Mouse (Mus musculus): ENCODE data around the gene Rnls. TPM values are rescaled to one million over a fixed set of nuclear protein-coding genes. Genes with fewer than 3 reads are reported as not detected.
A peak's percentile ranks its signal among the peaks of the same experiment; 100 is the strongest.

Gene Rnls
- total and polyA plus RNA-seq, 3 experiments: 1.7 to 3.7 (median 2.8) TPM

GRCm38 (mm10) chr19:33264224-33264993 is 127.7 kb downstream of the Rnls start:
- no peaks in the 10 kb centered on the region for H3K79me2 ChIP-seq (replicated peaks; ENCODE audit: control insufficient read depth, extremely low read depth, insufficient read depth, poor library complexity, severe bottlenecking)
- no peaks in the 10 kb centered on the region for H3K9me3 ChIP-seq (replicated peaks; ENCODE audit: low read length)
- no peak overlapping the region for H3K4me2 ChIP-seq (ENCODE audit: insufficient read depth, low read depth, poor library complexity, severe bottlenecking)
- no peak overlapping the region for H3K27ac ChIP-seq (ENCODE audit: insufficient read depth, low read depth)
- no peak overlapping the region for H3K9ac ChIP-seq (ENCODE audit: insufficient read depth, low read depth)
- H3K27me3 ChIP-seq (replicated peaks): no peaks in the 10 kb centered on the region
- dilution Hi-C loops (cut with MboI; ENCODE audit: extremely low pct_ligation_motif_present, extremely low pct_unique_long_range_greater_than_20kb, low sequenced_read_pairs): no loop called here
- H3K4me1 ChIP-seq (ENCODE audit: control insufficient read depth in 1 of 2, insufficient read depth in 2 of 2): peaks cover 4 to 20% of the 10 kb centered on the region in 2 experiments; a peak in 3 of 4 replicates
- in situ Hi-C loops (cut with MboI; ENCODE audit: low pct_ligation_motif_present, low pct_unique_long_range_greater_than_20kb, low sequenced_read_pairs): no loop called here
- no peak for TF ChIP-seq CHD2 (IDR thresholded peaks at IDR 0.05; ENCODE audit: low read length)
- no peak for TF ChIP-seq ZMIZ1 (IDR thresholded peaks at IDR 0.05; ENCODE audit: low read depth, low read length)
- no peak for TF ChIP-seq MAFK (IDR thresholded peaks at IDR 0.05; ENCODE audit: insufficient replicate concordance, low read length)
- no peak for TF ChIP-seq MXI1 (IDR thresholded peaks at IDR 0.05; ENCODE audit: low read depth, low read length)
- no peak for TF ChIP-seq PAX5 (IDR thresholded peaks at IDR 0.05; ENCODE audit: low read length)
- TF ChIP-seq KAT2A (IDR thresholded peaks at IDR 0.05; ENCODE audit: insufficient replicate concordance, low read length): no peak
- TF ChIP-seq MEF2A (IDR thresholded peaks at IDR 0.05; ENCODE audit: borderline replicate concordance, low read depth, low read length): no peak
- no peak for TF ChIP-seq SIN3A (IDR thresholded peaks at IDR 0.05; ENCODE audit: low read length)
- TF ChIP-seq GABPA (IDR thresholded peaks at IDR 0.05; ENCODE audit: insufficient replicate concordance, low read depth, low read length): no peak
- no peak for TF ChIP-seq EP300 (IDR thresholded peaks at IDR 0.05; ENCODE audit: low read length)
- TF ChIP-seq MYC (IDR thresholded peaks at IDR 0.05; ENCODE audit: low read depth, low read length): no peak
- TF ChIP-seq POLR2AphosphoS2 (IDR thresholded peaks at IDR 0.05; ENCODE audit: low read depth, low read length): no peak
- TF ChIP-seq ELF1 (IDR thresholded peaks at IDR 0.05; ENCODE audit: low read depth, low read length): no peak
- no peak for TF ChIP-seq HCFC1 (IDR thresholded peaks at IDR 0.05; ENCODE audit: low read depth, low read length)
- TF ChIP-seq TCF12 (IDR thresholded peaks at IDR 0.05; ENCODE audit: low read depth, low read length): no peak
- TF ChIP-seq ETS1 (conservative IDR thresholded peaks at IDR 0.05; ENCODE audit: low read depth, low read length): no peak
- no peak overlapping the region for H3K4me3 ChIP-seq (replicated peaks in 1 of 3; ENCODE audit: low read depth in 2 of 3, low read length in 2 of 3, poor library complexity in 1 of 3)
- H3K36me3 ChIP-seq (replicated peaks in 1 of 2; ENCODE audit: control insufficient read depth in 1 of 2, insufficient read depth in 1 of 2, low read length in 1 of 2): no peaks in the 10 kb centered on the region
- no peak for DNase-seq (ENCODE audit: extremely low read depth)

GRCm38 (mm10) chr19:33262421-33262820 is 129.7 kb downstream of the Rnls start:
- H3K9ac ChIP-seq (ENCODE audit: insufficient read depth, low read depth): no peak overlapping the region
- TF ChIP-seq SMC3 (IDR thresholded peaks at IDR 0.05; ENCODE audit: low read depth, low read length): no peak
- TF ChIP-seq CHD2 (IDR thresholded peaks at IDR 0.05; ENCODE audit: low read length): no peak
- TF ChIP-seq MEF2A (IDR thresholded peaks at IDR 0.05; ENCODE audit: borderline replicate concordance, low read depth, low read length): no peak
- TF ChIP-seq PAX5 (IDR thresholded peaks at IDR 0.05; ENCODE audit: low read length): no peak
- no peak for TF ChIP-seq MYC (IDR thresholded peaks at IDR 0.05; ENCODE audit: low read depth, low read length)
- TF ChIP-seq CTCF (conservative IDR thresholded peaks at IDR 0.05 in 1 of 2, IDR thresholded peaks at IDR 0.05 in 1 of 2; ENCODE audit: low read depth in 2 of 2, low read length in 2 of 2): no peak
- TF ChIP-seq POLR2A (IDR thresholded peaks at IDR 0.05; ENCODE audit: low read depth, low read length): no peak
- no peak for TF ChIP-seq ZNF384 (IDR thresholded peaks at IDR 0.05; ENCODE audit: low read depth, low read length)
- TF ChIP-seq ZKSCAN1 (IDR thresholded peaks at IDR 0.05; ENCODE audit: borderline replicate concordance, low read depth, low read length): no peak
- no peak for TF ChIP-seq E2F4 (IDR thresholded peaks at IDR 0.05; ENCODE audit: insufficient replicate concordance, low read depth, low read length)
- TF ChIP-seq IRF4 (IDR thresholded peaks at IDR 0.05; ENCODE audit: low read depth, low read length): no peak
- dilution Hi-C loops (cut with MboI; ENCODE audit: extremely low pct_ligation_motif_present, extremely low pct_unique_long_range_greater_than_20kb, low sequenced_read_pairs) (no loop called here), in situ Hi-C loops (cut with MboI; ENCODE audit: low pct_ligation_motif_present, low pct_unique_long_range_greater_than_20kb, low sequenced_read_pairs) (no loop called here)
- H3K4me3 ChIP-seq (replicated peaks in 1 of 3; ENCODE audit: low read depth in 2 of 3, low read length in 2 of 3, poor library complexity in 1 of 3): no peak overlapping the region
- no peaks in the 10 kb centered on the region for H3K36me3 ChIP-seq (replicated peaks in 1 of 2; ENCODE audit: control insufficient read depth in 1 of 2, insufficient read depth in 1 of 2, low read length in 1 of 2)
- H3K79me2 ChIP-seq (replicated peaks; ENCODE audit: control insufficient read depth, extremely low read depth, insufficient read depth, poor library complexity, severe bottlenecking): no peaks in the 10 kb centered on the region
- H3K9me3 ChIP-seq (replicated peaks; ENCODE audit: low read length): no peaks in the 10 kb centered on the region
- no peak overlapping the region for H3K4me2 ChIP-seq (ENCODE audit: insufficient read depth, low read depth, poor library complexity, severe bottlenecking)
- peaks cover 4 to 16% of the 10 kb centered on the region in 2 experiments; a peak in 3 of 4 replicates for H3K4me1 ChIP-seq (ENCODE audit: control insufficient read depth in 1 of 2, insufficient read depth in 2 of 2)
- H3K27ac ChIP-seq (ENCODE audit: insufficient read depth, low read depth): no peak overlapping the region
- peak; percentile 17 for DNase-seq (ENCODE audit: extremely low read depth)
- H3K27me3 ChIP-seq (replicated peaks): no peaks in the 10 kb centered on the region

Measured in CH12.LX (cell line).